Mouse (Mus musculus): ENCODE measurements around the gene Vwa5b1. TPM values are rescaled to one million over a fixed set of nuclear protein-coding genes. Genes with fewer than 3 reads are reported as not detected.

Gene Vwa5b1
- total RNA-seq, 4 experiments from 2014 or later: 3.0 to 6.3 (median 4.0) TPM

DNA sequence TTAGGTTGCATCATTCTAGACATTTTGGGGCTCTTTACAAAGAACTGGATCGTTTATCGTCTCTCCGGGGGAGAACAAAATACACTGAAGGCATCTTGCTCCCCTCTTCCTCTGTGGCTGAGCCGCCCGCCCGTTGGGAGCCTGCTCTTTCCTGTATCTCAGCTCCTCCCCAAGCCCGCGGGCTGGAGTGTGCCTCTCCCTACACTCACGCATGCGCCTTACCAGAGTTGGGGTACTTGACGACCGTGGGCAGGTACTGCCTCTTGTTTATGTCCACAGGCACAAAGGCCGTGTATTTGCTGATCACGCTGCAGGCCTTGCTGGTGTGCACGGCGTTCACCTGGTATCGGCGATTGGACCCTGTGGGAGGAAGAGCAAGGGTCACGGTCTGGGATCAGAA, 57.3 kb downstream of the Vwa5b1 start:
- DNase-seq (ENCODE audit: low spot score in 2 of 2): no peak

DNA sequence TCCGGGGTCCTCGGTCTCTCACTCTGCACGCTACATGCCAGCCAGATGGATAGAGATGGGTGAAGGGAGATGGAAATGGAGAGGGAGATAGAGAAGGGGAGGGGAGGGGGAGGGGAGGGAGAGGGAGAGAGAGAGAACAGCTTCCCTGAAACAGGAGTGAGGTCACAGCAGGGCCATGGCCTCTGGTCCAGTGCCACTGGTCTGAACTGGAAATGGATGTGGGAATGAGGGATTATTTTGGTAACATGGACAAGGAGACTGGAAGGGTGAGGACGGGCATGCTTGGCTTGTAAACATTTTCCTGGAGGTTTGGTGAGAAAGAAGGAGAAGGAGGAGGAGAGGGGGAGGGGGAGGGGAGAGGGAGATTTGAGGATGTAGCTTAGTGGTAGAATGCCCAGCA, 59.0 kb downstream of the Vwa5b1 start:
- no peak for DNase-seq (ENCODE audit: low spot score in 2 of 2)

DNA sequence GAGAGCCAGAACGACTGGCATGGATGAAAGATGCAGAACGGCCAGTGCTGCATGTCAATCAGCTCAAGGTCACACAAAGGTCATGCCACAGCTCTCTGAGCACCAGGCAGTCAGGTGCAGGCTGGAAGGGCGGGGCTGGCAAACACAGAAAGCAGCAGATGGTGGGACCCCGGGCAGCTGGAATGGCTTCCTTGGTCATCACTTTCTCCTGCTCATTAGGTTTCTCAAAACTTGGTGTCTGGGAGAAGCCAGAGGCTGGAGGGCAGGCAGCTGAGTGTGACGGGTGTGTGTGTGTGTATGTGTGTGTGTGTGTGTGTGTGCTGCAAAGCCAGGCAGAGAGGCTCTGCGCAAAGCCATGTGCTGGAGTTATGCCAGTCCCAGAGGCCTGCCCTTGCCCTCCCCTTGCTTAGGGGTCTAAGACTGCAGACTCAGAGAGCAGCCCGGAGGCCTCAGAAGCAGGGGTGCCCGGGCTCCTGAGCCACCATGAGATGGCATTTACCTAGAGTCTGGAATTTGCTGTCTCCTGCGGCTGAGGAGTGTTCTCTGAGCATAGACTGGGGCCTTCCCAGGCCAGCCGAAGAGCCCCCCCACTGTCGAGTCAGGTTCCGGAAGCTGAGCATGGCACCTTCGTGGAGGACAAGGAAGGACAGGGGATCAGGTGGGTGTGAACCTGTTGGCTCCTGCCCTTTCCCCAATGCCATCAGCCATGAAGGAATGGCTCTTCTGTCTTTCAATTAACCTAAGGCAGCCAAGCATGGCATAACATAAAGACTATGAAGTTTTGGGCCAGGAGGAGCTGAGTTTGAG, 60.7 kb downstream of the Vwa5b1 start:
- no peak for DNase-seq (ENCODE audit: low spot score in 2 of 2)

DNA sequence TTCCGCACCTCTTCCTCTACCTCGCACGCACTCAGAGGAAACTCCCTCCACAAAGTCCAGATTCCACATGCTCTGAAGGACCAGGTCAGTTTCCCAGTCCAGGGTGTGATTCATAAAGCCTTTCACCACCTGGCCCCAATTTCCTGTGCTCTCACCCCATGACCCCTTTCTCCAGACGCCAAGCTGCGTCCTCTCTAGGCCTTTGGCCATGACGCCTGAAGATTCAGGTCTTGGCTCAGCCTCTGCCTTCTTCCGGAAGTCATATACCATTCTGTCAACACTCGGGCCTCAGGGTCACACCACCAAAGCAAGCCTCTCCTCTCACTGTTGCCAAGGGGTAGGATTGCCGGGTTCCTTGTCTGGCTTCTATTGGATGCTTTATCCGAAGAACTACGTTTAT, 65.8 kb downstream of the Vwa5b1 start:
- DNase-seq (ENCODE audit: low spot score in 2 of 2): no peak

- no peak for DNase-seq (ENCODE audit: low spot score in 2 of 2)
These were observed 67.4 kb downstream of the Vwa5b1 start for GRCm38 (mm10) chr4:138568275-138568674.

DNA sequence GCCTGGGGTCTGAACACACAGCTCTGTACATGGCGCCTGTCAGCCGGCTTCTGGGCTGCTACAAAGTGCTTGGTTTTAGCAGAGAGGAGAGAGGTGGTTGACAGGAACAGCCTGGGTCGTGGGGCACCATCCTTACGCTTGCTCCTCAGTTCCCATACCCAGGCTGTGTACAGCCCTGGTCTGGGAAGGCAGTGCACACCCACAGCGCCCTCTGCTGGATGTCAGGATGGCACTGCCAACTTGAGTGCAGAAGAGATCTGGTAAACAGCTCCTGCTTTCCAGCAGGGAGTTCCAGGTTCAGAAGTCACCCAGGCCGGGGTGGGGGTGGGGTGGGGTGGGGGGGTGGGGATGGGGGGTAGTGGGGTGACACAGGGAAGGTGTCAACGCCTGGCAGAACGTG, 73.7 kb downstream of the Vwa5b1 start:
- peak; percentile 61 to 68 for DNase-seq (ENCODE audit: low spot score in 2 of 2)

GRCm38 (mm10) chr4:138555531-138555930, 80.2 kb downstream of the Vwa5b1 start:
- DNase-seq (ENCODE audit: low spot score in 2 of 2): no peak

DNA sequence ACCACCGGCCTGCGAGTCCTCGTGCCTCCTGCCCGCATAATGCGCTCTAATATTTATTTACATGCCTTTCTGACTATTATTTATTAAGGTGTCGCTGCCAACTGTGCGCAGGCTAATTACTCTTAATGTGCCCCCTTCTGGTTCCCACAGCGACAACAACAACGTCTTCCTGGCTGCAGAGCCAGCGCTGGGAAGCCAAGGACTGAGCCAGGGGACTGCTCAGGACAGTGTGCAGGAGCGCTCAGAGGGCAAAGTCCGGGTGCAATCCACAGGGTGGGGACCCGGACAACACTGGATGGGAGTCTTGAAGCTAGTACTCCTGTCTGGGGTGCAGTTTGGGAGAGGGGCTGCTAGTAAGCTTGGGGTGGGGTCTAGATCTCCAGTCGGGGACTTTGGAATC, 80.8 kb downstream of the Vwa5b1 start:
- DNase-seq (ENCODE audit: low spot score in 2 of 2): no peak

DNA sequence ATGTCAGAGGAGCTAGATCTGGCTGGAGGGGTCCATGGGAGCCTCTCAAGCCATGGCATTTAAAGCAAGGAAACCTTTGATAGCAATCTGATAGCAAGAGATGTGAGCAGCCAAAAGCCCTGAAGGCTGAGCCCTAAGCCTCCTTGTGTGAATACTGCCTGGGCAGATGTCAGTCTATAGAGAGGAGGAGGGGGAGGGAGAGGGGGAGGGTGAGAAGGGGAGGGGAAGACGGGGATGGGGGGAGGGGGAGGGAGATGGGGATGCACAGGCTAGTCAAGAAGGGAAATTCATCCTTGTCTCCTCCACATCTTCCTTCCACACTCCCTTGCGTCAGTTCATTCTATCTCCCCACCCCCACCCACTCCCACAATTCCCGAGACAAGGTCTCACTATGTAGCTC, 81.4 kb downstream of the Vwa5b1 start:
- DNase-seq (ENCODE audit: low spot score in 2 of 2): no peak

DNA sequence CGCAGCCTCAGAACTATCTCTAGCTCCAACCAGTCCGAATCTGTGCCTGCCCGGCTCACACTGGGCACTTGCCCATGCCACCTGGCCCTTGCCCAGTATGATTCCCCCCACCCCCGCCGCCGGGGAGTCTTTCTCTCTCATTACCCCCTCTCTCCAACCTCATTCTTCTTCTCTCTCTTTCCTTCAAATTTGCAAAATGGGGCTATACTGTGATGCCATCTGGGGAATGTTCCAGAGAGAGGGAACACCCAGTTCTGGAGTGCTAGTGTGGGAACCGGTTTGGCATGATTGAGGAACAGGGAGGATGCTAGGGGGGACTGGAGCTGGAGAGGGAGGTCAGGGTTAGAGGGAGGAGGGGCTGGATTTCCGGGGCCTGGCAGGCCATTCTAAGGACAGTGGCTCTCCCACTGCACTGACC, 82.2 kb downstream of the Vwa5b1 start:
- DNase-seq (ENCODE audit: low spot score in 2 of 2): peak in 1 of 2 experiments; percentile 40

GRCm38 (mm10) chr4:138553116-138553515, 82.6 kb downstream of the Vwa5b1 start:
- DNase-seq (ENCODE audit: low spot score in 2 of 2): no peak

DNA sequence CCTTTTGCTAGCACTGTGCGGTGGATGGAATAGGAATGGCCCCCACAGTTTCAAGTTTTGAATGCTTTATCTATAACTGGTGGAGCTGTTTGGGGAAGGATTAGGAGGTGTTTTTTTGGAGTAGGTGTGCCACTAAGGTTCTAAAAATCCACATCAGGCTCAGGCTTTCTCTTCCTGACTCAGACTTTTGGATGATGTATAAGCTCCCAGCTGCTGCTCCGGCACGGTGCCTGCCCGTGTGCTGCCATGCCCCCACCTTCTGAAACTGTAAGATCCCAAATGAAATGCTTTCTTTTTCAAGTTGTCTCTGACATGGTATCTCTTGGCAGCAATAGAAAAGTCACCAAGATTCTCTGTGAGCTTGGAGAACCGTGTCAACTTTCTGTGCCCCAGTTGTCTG, 84.1 kb downstream of the Vwa5b1 start:
- DNase-seq (ENCODE audit: low spot score in 2 of 2): no peak

DNA sequence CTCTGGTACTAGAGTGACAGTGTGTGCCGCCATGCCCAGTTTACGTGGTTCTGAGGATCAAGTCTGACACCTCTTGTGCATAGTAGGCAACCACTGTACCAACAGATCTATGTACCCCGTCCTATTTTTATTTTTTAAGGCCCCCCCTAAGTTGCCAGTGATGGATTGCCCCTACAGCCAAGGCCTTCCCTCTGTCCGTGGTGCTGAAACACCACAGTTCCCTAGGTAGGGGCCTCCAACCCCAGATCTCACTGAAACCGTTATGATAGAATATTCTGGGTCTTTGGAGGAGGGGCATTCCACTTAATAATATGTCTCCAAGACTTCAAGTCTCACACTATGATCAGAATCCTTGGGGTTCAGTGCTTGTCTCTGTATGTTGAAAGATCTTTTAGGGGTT, 85.1 kb downstream of the Vwa5b1 start:
- no peak for DNase-seq (ENCODE audit: low spot score in 2 of 2)

- no peak for DNase-seq (ENCODE audit: low spot score in 2 of 2)
These were observed 86.7 kb downstream of the Vwa5b1 start for GRCm38 (mm10) chr4:138548960-138549359.

GRCm38 (mm10) chr4:138548124-138548561, 87.5 kb downstream of the Vwa5b1 start:
- DNase-seq (ENCODE audit: low spot score in 2 of 2): peak in 1 of 2 experiments; percentile 77

- no peak for DNase-seq (ENCODE audit: low spot score in 2 of 2)
These were observed 88.1 kb downstream of the Vwa5b1 start for GRCm38 (mm10) chr4:138547556-138547955.

DNA sequence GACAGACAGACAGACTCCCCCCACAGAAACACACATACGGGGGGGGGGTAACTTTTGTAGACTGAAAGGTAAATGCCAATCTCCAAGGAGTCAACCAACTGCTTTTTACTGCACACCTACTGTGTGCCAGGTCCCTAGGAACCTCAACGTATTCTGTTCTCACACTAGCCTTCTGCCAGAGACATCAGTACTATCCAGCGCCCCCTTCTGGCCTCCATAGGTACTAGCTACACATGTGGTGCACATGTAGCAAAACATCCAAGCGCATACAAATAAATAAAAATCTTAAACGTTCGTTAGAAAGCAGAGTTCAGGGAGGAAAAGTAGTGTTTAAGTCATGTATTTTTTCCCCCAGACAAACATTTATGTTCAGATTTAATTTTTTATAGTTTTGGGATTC, 88.6 kb downstream of the Vwa5b1 start:
- no peak for DNase-seq (ENCODE audit: low spot score in 2 of 2)

- no peak for DNase-seq (ENCODE audit: low spot score in 2 of 2)
These were observed 89.4 kb downstream of the Vwa5b1 start for GRCm38 (mm10) chr4:138546241-138546640.

- DNase-seq (ENCODE audit: low spot score in 2 of 2): peak in 1 of 2 experiments; percentile 90
These were observed 92.5 kb downstream of the Vwa5b1 start for GRCm38 (mm10) chr4:138543177-138543576.

DNA sequence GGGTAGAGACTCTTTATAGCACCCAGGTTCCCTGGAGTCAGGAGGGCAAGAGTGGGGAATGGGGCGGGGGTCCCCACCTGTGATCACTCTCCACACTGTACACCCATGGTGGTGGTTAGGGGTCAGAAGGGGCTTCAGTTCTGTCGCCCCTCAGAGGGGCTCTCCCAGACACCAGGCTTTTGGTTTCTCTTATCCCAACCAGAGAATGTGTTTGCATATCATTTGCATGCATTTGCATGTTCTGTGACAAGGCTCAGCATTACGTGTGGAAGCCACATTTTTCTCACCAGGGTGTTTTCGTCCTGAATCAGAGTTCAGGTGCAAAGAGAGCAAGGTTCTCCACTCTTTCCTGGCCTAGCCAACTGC, 97.6 kb downstream of the Vwa5b1 start:
- no peak for DNase-seq (ENCODE audit: low spot score in 2 of 2)

DNA sequence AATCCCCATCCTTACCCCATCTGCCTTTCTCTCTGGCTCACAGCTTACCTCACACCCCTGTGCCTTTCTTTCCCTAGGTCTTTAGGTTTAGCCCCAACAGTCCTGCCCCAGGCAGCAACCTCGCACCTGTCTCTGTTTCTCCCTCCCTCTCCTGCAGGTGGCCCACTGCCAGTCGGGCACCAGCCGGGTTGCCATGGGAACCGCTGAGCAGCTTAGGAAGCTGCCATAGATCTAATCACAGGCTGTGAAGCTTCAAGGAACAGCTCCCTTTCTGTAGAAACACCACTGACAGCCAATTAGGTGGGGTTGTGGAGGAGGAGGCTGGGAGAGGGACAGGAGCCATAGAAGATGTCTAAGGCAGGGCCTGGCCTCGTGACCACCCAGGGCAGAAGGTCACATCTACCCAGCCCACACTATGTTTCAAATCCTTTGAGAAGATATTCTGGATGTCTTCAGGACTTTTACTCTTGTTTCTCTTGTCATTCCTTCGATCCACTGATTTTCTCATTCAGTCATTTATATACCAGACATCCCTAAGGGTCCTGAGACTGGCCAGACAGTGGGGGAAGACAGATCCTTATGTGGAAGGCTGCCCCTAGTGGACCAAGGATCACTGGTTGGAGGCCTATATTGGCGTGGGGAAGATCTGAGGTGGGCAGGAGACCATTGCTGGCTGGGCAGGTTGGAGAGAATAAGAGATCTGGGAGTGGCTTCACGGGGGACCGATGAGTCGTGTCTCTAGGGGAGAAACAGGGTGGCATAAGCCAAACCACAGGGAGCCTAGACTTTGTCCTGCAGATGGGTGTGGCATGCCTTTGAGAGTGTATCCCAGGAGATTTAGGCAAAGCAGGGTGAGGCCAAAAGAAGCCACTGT, 98.2 kb downstream of the Vwa5b1 start:
- peak in 1 of 2 experiments; percentile 90 for DNase-seq (ENCODE audit: low spot score in 2 of 2)

DNA sequence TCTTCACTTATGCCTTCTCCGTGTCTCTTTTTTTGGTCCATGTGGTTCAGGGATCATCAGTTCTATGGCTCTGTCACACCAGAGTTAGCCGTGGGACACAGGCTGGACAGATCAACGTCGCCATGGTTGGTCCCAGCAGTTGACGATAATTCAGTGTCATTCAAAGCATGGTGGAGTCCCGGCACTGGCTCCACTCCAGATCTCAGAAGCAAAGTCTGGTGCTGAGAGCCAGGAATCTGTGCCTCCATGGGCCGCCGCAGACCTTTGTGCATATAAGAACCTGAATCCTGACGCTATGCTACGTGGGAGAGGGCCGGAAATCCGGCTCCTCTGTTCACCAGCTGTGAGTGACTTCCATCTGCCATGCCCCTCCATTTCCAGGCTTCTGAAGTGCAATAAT, 100.1 kb downstream of the Vwa5b1 start:
- DNase-seq (ENCODE audit: low spot score in 2 of 2): no peak
